Mouse (Mus musculus): ENCODE results near the gene Atf5.

Atf5 gene

DNA sequence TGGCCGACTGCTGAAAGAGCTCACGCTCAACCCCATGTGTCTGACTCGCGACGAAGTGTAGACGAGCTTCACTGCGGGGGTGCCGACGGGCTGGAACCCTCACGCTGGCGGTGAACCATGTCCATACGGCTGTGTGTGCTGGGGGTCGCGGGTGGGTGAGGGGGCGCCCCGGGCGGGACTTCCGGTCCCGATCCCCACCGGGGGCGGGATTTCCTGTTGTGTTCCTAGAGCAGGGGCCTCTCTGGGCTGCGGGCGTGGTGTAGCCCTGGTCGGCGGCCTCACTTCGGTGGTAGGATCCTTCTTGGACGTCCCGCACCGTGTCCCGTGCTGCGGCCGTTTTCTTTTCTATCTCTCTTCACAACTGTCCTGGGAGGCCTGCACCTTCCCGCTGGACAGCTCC lies 33.7 kb upstream of the Atf5 start:
- peak in 1 of 2 experiments; percentile 65 for DNase-seq

DNA sequence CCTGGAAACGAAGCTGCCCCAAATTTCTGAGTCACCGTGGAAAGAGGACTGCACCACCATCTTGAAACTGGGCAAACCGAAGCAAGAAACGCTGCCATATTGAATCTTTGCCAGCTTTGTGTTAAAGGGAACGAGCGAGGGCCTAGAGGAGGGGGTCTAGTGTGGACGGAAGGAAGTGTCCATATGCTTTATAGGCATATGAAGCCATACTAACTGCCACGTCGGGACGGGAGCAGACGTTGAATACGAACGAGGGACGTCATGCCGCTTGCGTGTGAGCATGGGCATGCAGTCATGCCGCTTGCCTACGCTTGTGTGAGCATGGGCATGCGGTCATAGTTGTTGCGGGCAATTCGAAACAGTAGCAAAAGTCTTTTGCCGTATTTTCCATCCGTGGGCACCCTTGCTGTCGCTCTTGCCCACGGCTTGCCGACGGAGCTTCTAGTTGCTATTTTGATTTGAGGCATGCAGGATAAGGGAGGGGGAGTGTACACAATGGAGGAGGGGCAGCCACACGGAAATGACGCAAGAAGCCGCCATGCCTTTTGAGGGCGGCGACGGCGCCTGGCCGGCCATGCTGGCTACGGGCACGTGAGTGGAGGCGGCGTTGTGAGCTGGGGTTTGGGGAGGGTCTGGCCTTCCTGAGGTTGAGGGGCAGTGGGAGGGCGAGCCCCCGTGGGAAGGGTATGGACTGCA lies 33.1 kb upstream of the Atf5 start:
- peak; percentile 84 to 91 for DNase-seq

DNA sequence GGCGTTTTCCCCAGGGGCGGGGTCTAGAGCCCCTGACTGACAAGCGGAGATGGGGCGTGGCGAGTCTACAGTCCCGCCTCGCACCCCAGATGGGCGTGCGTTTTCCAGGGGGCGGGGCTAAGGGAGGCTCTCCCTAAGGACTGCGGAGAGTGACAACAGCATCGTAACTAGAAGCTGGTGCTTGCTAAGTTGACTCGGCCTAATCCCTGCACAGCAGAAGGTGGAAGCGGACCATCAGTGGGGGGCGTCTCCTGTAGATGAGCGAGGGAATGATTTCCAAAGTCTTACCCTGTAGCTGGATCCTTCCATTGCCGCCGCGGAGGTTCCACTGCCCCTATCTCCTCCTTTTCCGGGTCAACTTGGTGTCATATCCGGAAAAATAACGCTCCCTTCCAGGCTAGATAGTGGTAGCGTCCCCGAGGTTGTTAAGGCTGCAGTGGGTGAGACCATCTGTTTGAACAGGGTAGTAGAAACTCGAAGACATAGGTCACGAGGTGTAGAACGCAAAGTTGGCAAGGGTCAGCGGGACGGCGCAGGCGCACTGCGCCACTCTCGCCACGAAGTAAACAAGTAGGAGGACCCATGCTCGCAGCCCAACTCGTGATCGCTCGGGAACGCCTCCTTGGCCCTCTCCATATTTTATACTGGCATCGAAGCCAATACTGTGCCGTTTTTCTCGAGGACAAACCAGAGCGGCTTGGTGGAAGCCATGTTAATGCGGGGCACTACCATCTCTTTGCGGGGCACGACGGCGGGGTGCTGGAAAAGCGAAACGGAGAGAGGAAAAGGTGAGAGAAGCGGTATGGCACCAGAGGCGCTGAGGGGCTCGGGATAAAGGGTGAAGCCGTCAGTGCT lies 32.3 kb upstream of the Atf5 start, which contains the start of the genes Akt1s1 and Tbc1d17:
Gene Akt1s1, plus strand, starts transcription at position 431 of the 855 bp plus-strand sequence.
Gene Tbc1d17, minus strand, starts transcription at position 519 of the 855 bp plus-strand sequence.
- peak; percentile 96 to 99 for DNase-seq

DNA sequence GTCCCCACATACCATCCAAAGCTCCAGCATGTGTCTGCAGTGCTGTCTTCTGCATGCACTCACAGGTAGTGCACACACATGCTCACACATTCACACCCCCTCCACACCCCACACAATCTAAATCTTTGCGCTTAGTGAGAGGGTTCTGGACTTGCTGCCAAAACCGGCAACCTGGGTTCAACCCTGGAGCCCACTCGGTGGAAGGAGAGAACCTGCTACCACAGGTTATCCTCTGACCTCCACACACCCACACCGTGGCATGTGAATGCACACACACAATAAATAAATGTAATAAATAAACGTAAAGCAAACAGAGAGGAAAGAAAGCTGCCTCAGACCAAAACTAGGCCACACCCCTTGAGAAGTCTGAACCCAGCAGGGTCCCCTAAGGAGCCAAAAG lies 31.3 kb upstream of the Atf5 start:
- DNase-seq = peak in 1 of 2 experiments; percentile 36

DNA sequence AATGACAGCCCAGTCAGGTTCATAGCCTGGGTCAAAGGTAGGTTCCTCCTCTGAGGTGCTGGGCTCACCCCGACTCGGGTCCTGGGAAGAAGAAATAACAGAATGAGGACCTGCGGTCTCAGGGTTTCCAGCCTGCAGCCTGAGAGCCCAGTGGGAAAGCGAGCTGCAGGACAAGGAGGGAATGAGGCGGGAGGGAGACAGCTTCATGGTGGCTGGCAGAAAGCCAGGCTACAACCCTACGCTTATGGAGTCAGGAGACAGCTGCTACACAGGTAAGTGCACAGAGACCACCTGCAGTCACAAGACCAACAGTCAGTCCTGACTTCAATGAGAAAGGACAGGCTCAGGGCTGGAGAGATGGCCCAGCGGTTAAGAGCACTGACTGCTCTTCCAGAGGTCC lies 30.3 kb upstream of the Atf5 start:
- no peak for DNase-seq

DNA sequence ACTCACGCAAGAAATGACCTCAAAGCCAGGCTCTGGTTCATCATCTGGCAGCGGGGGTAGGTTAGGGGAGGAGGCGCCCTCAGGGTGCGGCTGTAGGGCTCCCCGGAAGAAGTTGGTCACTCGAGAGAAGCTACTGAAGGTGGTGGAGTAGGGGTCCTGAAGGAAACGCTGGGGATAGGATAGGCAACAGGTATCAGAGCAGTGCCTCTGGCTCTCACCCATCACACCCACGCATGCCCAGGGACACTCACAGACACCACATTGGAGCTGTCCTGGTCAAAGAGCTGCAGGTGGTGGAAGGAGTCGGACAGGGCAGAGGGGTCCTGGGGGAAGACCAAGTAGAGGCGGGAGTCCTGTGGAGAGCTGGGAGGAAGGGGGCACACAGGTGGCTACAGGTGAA lies 28.5 kb upstream of the Atf5 start:
- no peak for DNase-seq

DNA sequence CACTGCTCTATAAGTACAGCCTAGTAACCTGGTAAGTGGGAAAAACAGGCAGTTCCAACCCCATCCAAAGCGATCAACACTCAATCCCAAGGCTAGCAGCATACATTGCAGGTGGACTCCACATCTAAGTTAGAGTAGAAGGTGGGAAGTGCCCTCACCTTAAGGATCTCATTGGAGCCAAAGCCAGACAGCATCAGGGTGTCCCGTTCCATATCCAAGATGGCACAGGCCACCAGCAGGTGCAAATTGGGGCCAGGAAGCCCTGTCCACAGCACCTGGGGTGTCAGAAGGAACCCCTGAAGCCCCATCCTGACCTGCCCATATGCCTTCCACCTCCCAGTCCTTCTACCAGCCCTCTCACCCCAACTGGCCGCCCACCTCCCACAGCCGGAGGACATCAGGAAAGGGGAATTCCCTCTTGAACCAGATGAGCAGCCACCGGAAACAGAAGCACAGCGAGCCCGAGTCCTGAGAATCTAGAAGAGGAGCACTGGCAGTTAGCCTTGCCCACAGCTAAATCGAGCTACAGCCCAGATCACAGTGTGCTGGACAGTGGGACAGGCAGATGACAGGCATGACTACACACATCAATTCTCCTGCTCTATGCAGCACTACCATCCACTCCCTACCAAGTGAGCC lies 25.5 kb upstream of the Atf5 start:
- no peak for DNase-seq

DNA sequence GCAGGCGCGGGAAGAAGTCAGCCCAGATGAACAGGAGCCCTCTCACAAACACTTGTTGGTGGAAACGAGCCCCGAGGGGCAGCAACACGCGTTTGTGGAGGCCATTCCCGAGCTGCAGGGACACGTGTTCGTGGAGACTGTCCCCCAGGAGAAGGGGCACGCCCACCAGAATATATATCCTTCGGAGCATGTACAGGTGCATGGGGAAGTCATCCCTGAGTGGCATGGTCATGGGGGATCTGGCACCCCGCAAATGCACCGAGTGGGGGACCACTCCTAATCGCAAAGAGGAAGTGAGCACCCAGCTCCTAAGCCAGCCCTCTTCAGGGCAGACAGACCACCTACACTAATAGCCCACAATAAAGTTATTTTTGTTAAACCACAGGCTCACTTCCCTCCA lies 24.0 kb upstream of the Atf5 start:
- no peak for DNase-seq

DNA sequence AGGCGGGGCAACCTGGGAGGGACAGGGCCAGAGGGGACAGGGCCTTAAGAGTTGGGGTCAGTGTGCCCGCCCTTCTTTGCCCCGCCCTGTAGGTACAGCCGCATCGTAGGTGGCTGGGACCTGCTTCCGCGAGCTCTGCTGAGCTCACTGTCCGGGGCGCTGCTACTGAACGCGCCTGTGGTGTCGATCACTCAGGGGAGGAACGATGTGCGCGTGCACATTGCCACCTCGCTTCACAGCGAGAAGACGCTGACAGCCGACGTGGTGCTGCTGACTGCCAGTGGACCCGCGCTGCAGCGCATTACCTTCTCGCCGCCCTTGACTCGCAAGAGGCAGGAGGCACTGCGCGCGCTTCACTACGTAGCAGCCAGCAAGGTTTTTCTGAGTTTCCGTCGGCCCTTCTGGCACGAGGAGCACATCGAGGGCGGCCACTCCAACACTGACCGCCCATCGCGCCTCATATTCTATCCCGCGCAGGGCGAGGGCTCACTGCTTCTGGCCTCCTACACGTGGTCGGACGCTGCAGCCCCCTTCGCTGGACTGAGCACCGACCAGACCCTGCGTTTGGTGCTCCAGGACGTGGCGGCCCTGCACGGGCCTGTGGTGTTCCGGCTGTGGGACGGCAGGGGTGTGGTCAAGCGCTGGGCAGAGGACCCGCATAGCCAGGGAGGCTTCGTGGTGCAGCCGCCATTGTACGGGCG lies 23.2 kb upstream of the Atf5 start:
- no peak for DNase-seq

DNA sequence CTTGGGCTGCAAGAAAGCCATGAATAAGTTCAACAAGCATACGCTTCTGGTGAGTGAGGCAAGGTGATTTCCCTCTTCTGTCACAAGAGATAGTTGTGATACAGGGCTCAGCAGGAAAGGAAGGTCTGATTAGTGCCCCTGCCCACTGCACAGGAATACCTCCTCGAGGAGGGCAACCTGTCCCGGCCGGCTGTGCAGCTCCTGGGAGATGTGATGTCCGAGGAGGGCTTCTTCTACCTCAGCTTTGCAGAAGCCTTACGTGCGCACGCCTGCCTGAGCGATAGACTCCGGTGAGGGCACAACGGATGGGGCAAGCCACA lies 22.7 kb upstream of the Atf5 start:
- DNase-seq = no peak

DNA sequence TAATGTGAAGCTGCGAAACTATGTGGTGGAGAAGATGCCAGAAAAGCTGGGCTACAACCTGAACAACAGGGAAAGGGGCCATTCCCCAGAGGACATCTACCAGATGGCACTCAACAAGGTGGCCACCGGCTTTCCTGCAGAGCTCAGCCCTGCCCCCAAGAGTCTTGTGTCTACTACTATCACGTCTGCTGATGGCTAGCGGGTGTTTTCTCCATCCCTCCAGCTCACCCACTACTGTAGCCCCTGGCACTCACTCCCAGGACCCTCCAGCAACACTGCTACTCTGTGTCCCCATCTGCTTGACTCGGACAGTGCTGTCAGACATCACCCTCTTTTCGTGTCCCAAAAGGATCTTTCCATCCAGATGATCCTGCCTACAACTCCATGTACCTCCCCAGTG lies 21.6 kb upstream of the Atf5 start:
- no peak for DNase-seq

DNA sequence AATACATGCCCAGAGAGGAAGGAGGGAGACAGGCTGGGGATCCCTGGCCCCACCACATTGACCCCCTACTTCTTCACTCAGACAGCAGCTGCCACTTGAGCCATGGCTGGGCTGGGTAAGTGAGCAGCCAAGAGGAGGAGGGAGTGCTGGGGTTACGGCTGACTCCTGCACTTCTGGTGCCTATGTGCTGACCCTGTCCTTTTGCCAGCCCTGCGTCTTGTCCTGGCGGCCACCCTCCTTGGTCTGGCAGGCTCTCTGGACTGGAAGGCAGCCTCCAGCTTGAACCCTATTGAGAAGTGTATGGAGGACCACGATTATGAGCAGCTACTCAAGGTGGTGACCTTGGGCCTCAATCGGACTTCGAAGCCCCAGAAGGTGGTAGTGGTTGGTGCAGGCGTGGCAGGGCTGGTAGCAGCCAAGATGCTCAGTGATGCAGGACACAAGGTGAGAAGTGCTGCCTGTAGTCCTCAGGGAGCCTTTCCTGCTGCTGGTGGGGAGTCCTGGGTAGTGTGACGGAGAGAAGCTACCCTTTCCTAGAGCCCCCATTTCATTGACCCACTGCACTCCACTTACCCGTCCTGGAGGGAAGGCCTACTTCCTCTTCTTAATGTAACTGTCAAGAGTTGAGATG lies 20.1 kb upstream of the Atf5 start:
- DNase-seq = no peak

DNA sequence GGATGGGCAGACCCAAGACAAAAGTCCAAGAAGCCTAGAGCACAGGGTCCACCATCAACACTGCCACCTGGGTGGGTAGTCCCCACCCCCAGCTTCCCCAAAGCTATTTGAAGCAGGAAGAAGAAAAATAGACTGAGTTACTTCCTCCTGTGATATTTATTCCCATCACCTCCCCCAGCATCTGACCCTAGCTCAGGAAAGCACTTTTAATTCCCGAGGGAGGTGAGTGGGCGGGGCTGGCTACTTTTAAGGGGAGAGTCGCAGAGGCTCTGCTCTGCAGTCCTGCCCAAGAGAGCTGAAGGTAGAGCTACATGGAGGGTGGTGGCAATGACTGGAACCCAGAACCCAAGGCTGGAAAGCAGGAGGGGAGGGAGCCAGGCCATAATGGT lies 19.6 kb upstream of the Atf5 start:
- DNase-seq = no peak

DNA sequence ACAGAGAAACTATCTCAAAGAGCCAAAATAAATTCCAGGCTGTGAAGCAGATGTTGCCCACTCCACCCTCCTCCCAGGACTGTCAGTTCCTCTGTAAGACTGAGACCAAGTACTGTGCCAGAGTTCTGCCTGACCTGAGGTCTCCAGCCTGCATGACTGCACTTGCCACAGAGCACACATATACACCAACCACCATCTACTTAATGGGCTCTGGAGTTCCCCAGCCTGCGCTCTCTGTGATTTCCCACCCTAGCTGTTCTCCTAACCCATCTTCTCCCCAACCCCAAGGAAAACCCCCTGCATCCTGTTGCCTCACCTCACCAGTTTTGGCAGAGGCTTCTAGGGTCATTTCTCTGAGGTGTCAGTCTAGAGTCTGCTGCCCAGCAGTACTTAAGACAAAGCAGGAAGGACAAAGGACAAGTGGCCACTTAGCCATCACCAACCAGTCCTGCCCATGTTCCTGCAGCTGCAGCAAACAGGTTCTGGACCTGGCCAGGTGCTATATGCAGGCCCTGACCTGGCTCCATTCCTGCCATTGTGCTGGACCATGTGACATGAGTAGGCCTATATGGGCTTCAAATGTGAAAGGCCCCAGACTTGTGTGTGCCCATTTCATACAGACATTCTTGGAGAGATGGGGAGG lies 19.0 kb upstream of the Atf5 start:
- no peak for DNase-seq

DNA sequence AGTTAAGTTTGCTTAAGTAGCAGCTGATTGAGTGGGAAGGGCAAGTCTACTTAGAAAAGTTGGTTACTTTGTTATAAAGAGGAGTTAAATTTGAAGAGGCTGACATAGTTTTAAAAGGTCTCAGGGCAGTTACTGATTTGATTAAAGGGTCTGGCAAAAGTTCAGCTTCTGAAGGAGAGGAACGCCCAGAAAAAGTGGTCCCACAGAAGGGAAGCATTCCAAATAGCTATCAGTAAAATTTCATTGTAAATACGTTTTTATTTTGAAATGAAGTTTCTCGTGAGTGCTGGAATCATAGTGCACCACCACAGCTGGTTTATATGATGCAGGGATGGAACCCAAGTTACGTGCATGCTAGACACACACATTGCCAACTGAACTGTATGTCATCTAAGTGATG lies 16.3 kb upstream of the Atf5 start:
- DNase-seq = no peak

DNA sequence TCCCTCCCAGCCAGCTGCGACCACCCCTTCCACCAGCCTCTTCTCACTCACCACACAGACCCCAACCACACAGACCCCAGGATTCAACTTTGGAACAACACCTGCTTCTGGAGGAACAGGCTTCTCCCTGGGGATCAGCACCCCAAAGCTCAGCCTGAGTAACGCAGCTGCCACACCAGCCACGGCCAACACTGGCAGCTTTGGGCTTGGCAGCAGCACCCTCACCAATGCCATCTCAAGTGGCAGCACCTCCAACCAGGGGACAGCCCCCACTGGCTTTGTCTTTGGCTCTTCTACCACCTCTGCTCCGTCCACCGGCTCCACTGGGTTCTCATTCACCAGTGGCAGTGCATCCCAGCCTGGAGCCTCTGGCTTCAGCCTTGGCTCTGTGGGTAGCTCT lies 12.2 kb upstream of the Atf5 start:
- DNase-seq = no peak

DNA sequence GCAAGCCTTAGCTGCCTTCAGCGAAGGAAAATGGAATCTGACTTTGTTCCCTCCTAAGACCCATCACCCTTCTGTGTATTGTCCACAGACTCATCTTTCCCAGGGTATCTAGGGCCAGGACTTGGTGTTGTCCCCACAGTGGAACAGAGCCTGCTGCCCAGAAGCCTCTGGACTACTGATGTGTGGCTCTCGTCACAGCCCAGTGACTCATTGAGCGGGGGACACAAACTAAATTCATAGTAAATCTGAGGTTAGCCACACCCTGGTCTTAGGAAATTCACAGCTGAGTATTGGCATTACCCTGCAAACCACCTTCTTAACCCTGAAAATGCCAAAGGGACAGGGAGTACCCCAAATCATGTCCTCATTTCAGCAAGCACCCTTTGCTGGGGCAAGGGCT lies 10.3 kb upstream of the Atf5 start:
- no peak for DNase-seq

DNA sequence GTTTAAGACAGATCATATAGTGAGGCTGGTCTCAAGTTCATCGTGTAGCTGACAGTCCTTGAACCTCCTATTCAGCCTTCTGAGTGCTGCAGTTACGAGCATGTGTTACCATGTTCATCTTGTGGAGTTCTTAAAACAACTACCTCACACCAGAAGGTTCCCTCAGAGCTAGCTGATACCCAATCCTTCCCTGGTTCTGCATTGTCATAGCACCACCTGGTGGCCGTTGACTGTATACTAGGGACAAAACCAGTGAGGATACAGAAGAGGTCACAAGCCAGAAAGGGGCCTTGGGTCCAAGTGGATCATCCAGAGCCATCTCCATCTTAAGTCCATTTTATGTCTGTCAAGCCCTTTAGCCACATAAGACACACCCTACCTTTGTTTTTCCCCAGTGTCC lies 8.4 kb upstream of the Atf5 start:
- DNase-seq = peak; percentile 47 to 61

DNA sequence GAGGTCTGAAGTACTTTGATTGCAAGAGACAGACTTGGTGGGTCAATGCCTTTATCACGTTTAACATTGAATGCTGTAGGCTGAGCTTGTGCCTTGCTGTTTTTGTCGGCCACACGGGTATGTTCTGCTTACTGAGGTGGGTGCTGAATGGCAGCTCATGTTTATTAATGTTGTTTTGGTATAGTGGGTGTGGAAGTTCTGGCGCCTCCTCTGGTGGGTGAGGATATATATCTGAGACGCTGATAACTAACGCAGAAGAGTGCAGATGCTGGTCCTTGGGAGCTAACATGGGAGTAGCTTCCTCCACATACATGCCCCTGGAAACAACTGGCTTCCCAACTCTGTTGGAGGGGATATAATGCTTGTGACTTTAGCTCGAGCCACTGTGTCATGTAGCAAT lies 7.0 kb upstream of the Atf5 start:
- DNase-seq = peak in 1 of 2 experiments; percentile 2

DNA sequence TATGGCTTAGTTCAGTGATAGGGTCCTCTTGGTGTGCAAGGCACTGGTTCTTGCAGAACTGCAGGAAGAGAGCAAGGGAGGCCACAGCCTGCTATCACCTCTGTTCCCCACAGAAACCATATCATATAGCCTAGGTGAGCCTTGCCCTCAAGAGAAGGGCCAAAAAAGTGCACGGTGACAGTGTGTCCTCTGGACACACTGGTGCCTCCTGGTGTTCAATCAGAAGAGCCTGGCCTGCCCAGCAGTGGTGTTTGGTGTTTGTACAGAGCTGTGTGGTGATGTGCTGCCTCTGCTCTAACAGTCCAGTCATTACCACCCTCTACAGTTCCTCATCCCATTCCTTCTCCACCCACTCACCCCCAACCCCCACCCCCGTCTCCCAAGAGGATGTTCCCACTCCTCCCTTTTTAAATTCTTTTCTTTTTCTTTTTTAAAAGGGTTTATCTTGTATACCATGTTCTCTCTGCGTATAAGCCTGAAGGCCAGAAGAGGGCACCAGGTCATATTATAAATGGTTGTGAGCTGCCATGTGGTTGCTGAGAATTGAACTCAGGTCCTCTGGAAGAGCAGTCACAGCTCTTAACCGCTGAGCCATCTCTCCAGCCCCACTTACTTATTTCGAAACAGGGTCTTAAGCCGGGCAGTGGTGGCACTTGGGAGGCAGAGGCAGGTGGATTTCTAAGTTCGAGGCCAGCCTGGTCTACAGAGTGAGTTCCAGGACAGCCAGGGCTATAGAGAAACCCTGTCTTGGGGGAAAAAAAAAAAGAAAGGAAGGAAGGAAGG lies 5.4 kb upstream of the Atf5 start:
- no peak for DNase-seq

DNA sequence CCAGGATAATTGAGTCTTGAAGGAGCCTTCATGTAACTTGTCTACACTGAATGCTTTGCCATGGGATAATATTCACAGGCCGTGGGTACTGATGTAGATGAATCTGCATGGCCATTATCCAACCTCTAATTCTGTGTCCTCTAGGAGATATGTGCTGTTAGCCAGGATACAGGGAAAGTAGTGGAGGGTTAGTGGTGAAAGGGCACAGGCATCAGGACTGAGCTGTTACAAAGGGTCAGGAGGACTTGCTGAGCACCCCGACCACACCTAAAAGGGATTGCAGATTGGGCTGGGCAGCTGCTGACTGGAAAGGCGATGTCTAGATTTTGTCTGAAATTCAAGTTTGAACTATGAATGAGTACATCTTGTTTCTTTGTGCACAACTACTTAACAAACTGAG lies 4.1 kb upstream of the Atf5 start:
- no peak for DNase-seq

DNA sequence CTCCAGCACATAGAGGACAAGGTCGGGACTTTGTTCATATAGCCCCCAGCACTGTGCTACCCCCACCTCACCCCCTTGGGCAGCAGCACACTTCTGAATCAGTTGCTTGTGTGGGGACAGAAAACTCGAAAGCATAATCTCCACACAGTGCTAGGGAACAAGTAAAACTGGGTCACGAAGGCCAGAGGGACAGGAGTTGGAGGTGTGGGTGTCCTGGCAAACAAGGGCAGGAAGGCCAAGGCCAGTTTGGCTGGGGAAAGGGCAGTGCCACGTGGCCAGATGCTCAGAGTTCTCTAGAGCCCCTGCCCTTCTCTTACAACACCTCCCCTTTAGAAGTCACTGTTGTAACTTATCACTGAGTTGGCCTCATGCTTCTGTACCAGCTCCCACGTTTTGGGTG lies 3.4 kb upstream of the Atf5 start:
- no peak for DNase-seq
